Comparison of ENCODE assay signal across 9 mouse cellular contexts in genomic region chr12:86834416-86834772, GRCm38 (mm10). TPM values are rescaled to one million over a fixed set of nuclear protein-coding genes. Genes with fewer than 3 reads are reported as not detected.
DNase-seq lines count a peak whose midpoint lies in the region; ATAC-seq and TF ChIP-seq lines count a peak whose summit lies in the region.
"Had no signal": no experiment of that assay in that cellular context is flagged by ENCODE, and none has a peak within 500 bp of the region (broad histone marks: within the 10 kb centered on the region; RNA-seq: fewer than 3 reads in every experiment).

No protein-coding gene starts in this region.

- peak; percentile 12 for DNase-seq in kidney, adult 11 months
- DNase-seq in kidney, adult 18-20 months, result no peak
- peak; percentile 70 for DNase-seq in NIH3T3 (ENCODE audit: low read depth)
- peak; percentile 89 for DNase-seq in induced T-regulatory cell, adult 2 months (ENCODE audit: low read depth)
- peak; percentile 48 to 49 for DNase-seq in spleen, adult 18-20 months
- no peak for DNase-seq in forebrain, postnatal 0 days
- DNase-seq in forebrain, embryonic 10.5 days (ENCODE audit: extremely low spot score, low spot score), result no peak
- DNase-seq in gastrocnemius, postnatal 4 days (ENCODE audit: low spot score in 2 of 2), result no peak

- no peaks in the 10 kb centered on the region for H3K27me3 ChIP-seq in forebrain, postnatal 0 days (ENCODE audit: insufficient read depth, low read length)
- H3K27me3 ChIP-seq in forebrain, embryonic 10.5 days (ENCODE audit: poor library complexity, severe bottlenecking), result peaks cover 53% of the 10 kb centered on the region
- H3K27me3 ChIP-seq: hindbrain, embryonic 15.5 days had no signal

- no peaks in the 10 kb centered on the region for H3K36me3 ChIP-seq in forebrain, postnatal 0 days (ENCODE audit: insufficient read depth)
- H3K36me3 ChIP-seq in forebrain, embryonic 10.5 days (replicated peaks), result no peaks in the 10 kb centered on the region
- H3K36me3 ChIP-seq: hindbrain, embryonic 15.5 days had no signal

- no peak overlapping the region for H3K4me2 ChIP-seq in forebrain, postnatal 0 days (ENCODE audit: low read depth)
- H3K4me2 ChIP-seq: hindbrain, embryonic 15.5 days had no signal

- ATAC-seq in forebrain, postnatal 0 days, result no peak

- H3K9me3 ChIP-seq in forebrain, postnatal 0 days (ENCODE audit: low read length), result no peaks in the 10 kb centered on the region
- H3K9me3 ChIP-seq in forebrain, embryonic 10.5 days, result no peaks in the 10 kb centered on the region
- H3K9me3 ChIP-seq: hindbrain, embryonic 15.5 days had no signal

- H3K4me1 ChIP-seq in forebrain, postnatal 0 days (ENCODE audit: insufficient read depth), result peaks cover 18% of the 10 kb centered on the region
- peaks cover 63% of the 10 kb centered on the region for H3K4me1 ChIP-seq in forebrain, embryonic 10.5 days

- 88% methylated on average over 3 of the region's 3 CpGs for WGBS in forebrain, postnatal 0 days
- WGBS in forebrain, embryonic 10.5 days, result 86% methylated on average over 3 of the region's 3 CpGs

- no peak overlapping the region for H3K27ac ChIP-seq in forebrain, postnatal 0 days (ENCODE audit: low read depth, low read length)
- no peak overlapping the region for H3K27ac ChIP-seq in forebrain, embryonic 10.5 days
- H3K27ac ChIP-seq: hindbrain, embryonic 15.5 days had no signal

- H3K9ac ChIP-seq in forebrain, postnatal 0 days, result no peak overlapping the region
- H3K9ac ChIP-seq: hindbrain, embryonic 15.5 days had no signal

- no peak for TF ChIP-seq CTCF in forebrain, postnatal 0 days (IDR thresholded peaks at IDR 0.05; ENCODE audit: low read depth)

- no peak overlapping the region for H3K4me3 ChIP-seq in forebrain, postnatal 0 days (ENCODE audit: low read depth, low read length)
- no peak overlapping the region for H3K4me3 ChIP-seq in forebrain, embryonic 10.5 days
- H3K4me3 ChIP-seq: hindbrain, embryonic 15.5 days had no signal

RNA-seq across cellular contexts. Expression of gene Irf2bpl, which starts 50.2 kb away (rescaled TPM):
- 134 and 161 TPM in 2 replicates for total RNA-seq in forebrain, postnatal 0 days (2014; rRNA removed)
- 86.3 and 95.7 TPM in 2 replicates for polyA plus RNA-seq in forebrain, postnatal 0 days (2015; fragmentation: Nextera tagmentation; extraction: Ambion mirVana)
- polyA plus RNA-seq in forebrain, embryonic 10.5 days (2016; fragmentation: Nextera tagmentation; extraction: Ambion mirVana), result 20.5 and 22.6 TPM in 2 replicates
- total RNA-seq in gastrocnemius, postnatal 4 days (2021), result 10 to 100 TPM; 43.2 to 44.8 TPM

Comparison
In these comparisons a context has a peak if more than half of its experiments do, and no peak if none do; other contexts are left out.
1. DNase-seq: peak in kidney, adult 11 months (single experiment), NIH3T3 (single experiment), induced T-regulatory cell, adult 2 months (single experiment) and spleen, adult 18-20 months (2 of 2); none in kidney, adult 18-20 months (single experiment), forebrain, postnatal 0 days (single experiment), forebrain, embryonic 10.5 days (single experiment) and gastrocnemius, postnatal 4 days (0 of 2).